ENCODE assay signal across 25 mouse cellular contexts in the genomic region with DNA sequence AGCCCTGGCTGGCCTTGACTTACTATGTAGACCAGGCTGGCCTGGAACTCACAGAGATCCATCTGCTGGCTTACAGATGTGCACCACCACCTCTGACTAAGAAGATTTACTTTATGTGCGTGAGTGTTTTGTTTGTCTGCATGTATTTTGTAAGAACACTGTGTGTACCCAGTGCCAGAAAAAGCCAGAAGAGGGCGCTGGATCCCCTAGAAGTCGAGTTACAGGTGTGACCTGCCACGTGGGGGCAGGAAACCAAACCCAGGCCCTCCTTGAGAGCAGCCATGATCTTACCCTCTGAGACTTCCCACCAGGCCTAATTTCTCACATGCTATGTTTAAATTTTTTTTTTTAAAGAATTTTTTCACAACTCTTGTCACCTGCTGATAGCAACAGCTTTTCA. TPM values are rescaled to one million over a fixed set of nuclear protein-coding genes. Genes with fewer than 3 reads are reported as not detected.
DNase-seq lines count a peak whose midpoint lies in the region; ATAC-seq and TF ChIP-seq lines count a peak whose summit lies in the region.
"Had no signal": no experiment of that assay in that cellular context is flagged by ENCODE, and none has a peak within 500 bp of the region (broad histone marks: within the 10 kb centered on the region; RNA-seq: fewer than 3 reads in every experiment).

No protein-coding gene starts in this region.

- peak; percentile 34 for TF ChIP-seq CTCF in kidney, postnatal 0 days (IDR thresholded peaks at IDR 0.05; ENCODE audit: low read depth)
- TF ChIP-seq CTCF in thymus, adult 2 months (IDR thresholded peaks at IDR 0.05; ENCODE audit: borderline replicate concordance, control insufficient read depth, extremely low read depth, insufficient read depth, low read length, poor library complexity), result no peak
- peak; percentile 61 for TF ChIP-seq CTCF in ES-Bruce4 (IDR thresholded peaks at IDR 0.05; ENCODE audit: low read depth, low read length)

- H3K36me3 ChIP-seq in kidney, postnatal 0 days (ENCODE audit: insufficient read depth, low read length), result no peaks in the 10 kb centered on the region
- H3K36me3 ChIP-seq in thymus, adult 2 months (ENCODE audit: control insufficient read depth, insufficient read depth, low read length), result no peaks in the 10 kb centered on the region
- H3K36me3 ChIP-seq in ES-Bruce4 (ENCODE audit: control insufficient read depth, insufficient read depth, low read length, poor library complexity, severe bottlenecking), result no peaks in the 10 kb centered on the region
- H3K36me3 ChIP-seq in forebrain, embryonic 13.5 days (ENCODE audit: poor library complexity, severe bottlenecking), result no peaks in the 10 kb centered on the region
- H3K36me3 ChIP-seq: embryonic facial prominence, embryonic 13.5 days; limb, embryonic 15.5 days; midbrain, embryonic 10.5 days had no signal

- H3K9me3 ChIP-seq in kidney, postnatal 0 days (replicated peaks; ENCODE audit: low read length), result no peaks in the 10 kb centered on the region
- H3K9me3 ChIP-seq in ES-Bruce4 (replicated peaks; ENCODE audit: control insufficient read depth, insufficient read depth, low read length, poor library complexity, severe bottlenecking), result no peaks in the 10 kb centered on the region; the same call in 1 of the 2 replicates
- H3K9me3 ChIP-seq in forebrain, embryonic 13.5 days (replicated peaks), result no peaks in the 10 kb centered on the region
- H3K9me3 ChIP-seq: limb, embryonic 15.5 days had no signal

- no peak for DNase-seq in kidney, postnatal 0 days (ENCODE audit: low spot score)
- no peak for DNase-seq in kidney, adult 11 months
- peak; percentile 13 for DNase-seq in thymus, adult 2 months
- no peak for DNase-seq in thymus, postnatal 36 days
- peak; percentile 47 for DNase-seq in WW6 (ENCODE audit: low read depth, low spot score)
- DNase-seq in embryo, embryonic 10 days (ENCODE audit: low spot score), result no peak
- DNase-seq: adrenal gland, adult 8-10 months; cerebellum, adult 2 months; embryo, embryonic 11 days; gastrocnemius, adult 2 months; kidney, adult 8-10 months; layer of hippocampus, adult 9-11 months; left cerebral cortex, postnatal 4 days had no signal

- H3K27ac ChIP-seq in kidney, postnatal 0 days, result no peak overlapping the region
- no peak overlapping the region for H3K27ac ChIP-seq in thymus, adult 2 months (ENCODE audit: control insufficient read depth, insufficient read depth, low read length)
- H3K27ac ChIP-seq in ES-Bruce4 (ENCODE audit: insufficient read depth, low read length), result no peak overlapping the region
- no peak overlapping the region for H3K27ac ChIP-seq in forebrain, embryonic 13.5 days
- H3K27ac ChIP-seq: embryonic facial prominence, embryonic 13.5 days; gastrocnemius, adult 2 months; limb, embryonic 15.5 days; midbrain, embryonic 10.5 days had no signal

- no peaks in the 10 kb centered on the region for H3K4me1 ChIP-seq in kidney, postnatal 0 days (replicated peaks; ENCODE audit: insufficient read depth, low read length)
- no peaks in the 10 kb centered on the region for H3K4me1 ChIP-seq in thymus, adult 2 months (replicated peaks; ENCODE audit: control insufficient read depth, insufficient read depth, low read length)
- peaks cover 4% of the 10 kb centered on the region for H3K4me1 ChIP-seq in ES-Bruce4 (ENCODE audit: control insufficient read depth, insufficient read depth, low read length)
- H3K4me1 ChIP-seq in forebrain, embryonic 13.5 days, result peaks cover 15% of the 10 kb centered on the region

- no peak overlapping the region for H3K4me2 ChIP-seq in kidney, postnatal 0 days (ENCODE audit: low read length)
- H3K4me2 ChIP-seq in forebrain, embryonic 13.5 days, result no peak overlapping the region
- H3K4me2 ChIP-seq: embryonic facial prominence, embryonic 13.5 days; heart, embryonic 11.5 days; limb, embryonic 15.5 days had no signal

- WGBS in kidney, postnatal 0 days, result 76% methylated on average over 4 of the region's 4 CpGs
- 68% methylated on average over 4 of the region's 4 CpGs for WGBS in thymus, adult 2 months
- WGBS in forebrain, embryonic 13.5 days, result 68% methylated on average over 4 of the region's 4 CpGs

- TF ChIP-seq POLR2A in thymus, adult 2 months (IDR thresholded peaks at IDR 0.05; ENCODE audit: control insufficient read depth, extremely low read depth, insufficient read depth, low read length, poor library complexity), result no peak
- no peak for TF ChIP-seq POLR2A in ES-Bruce4 (IDR thresholded peaks at IDR 0.05; ENCODE audit: insufficient read depth, low read length)

- no peak overlapping the region for H3K9ac ChIP-seq in kidney, postnatal 0 days (ENCODE audit: low read depth, low read length)
- H3K9ac ChIP-seq in ES-Bruce4 (ENCODE audit: low read depth, poor library complexity, severe bottlenecking), result no peak overlapping the region
- H3K9ac ChIP-seq in forebrain, embryonic 13.5 days, result no peak overlapping the region
- H3K9ac ChIP-seq: embryonic facial prominence, embryonic 13.5 days; limb, embryonic 15.5 days had no signal

- H3K4me3 ChIP-seq in kidney, postnatal 0 days (replicated peaks; ENCODE audit: low read depth, low read length), result no peak overlapping the region
- no peak overlapping the region for H3K4me3 ChIP-seq in thymus, adult 2 months (ENCODE audit: control insufficient read depth, insufficient read depth, low read length)
- no peak overlapping the region for H3K4me3 ChIP-seq in ES-Bruce4 (ENCODE audit: low read depth, low read length)
- no peak overlapping the region for H3K4me3 ChIP-seq in forebrain, embryonic 13.5 days
- H3K4me3 ChIP-seq: embryonic facial prominence, embryonic 13.5 days; erythroblast, embryonic 14.5 days; gastrocnemius, adult 2 months; limb, embryonic 15.5 days; midbrain, embryonic 10.5 days had no signal

- ATAC-seq in kidney, postnatal 0 days (replicated peaks; ENCODE audit: low FRiP score, low read depth), result no peak
- no peak for ATAC-seq in forebrain, embryonic 13.5 days
- ATAC-seq: activated CD4-positive, CD25-positive, alpha-beta regulatory T cell, adult 4 months; forebrain, embryonic 14.5 days; hindbrain, embryonic 16.5 days had no signal

- no peak for TF ChIP-seq EP300 in ES-Bruce4 (IDR thresholded peaks at IDR 0.05; ENCODE audit: insufficient read depth, low read depth, low read length)

- H3K27me3 ChIP-seq in kidney, postnatal 0 days (ENCODE audit: insufficient read depth, low read length), result no peaks in the 10 kb centered on the region
- H3K27me3 ChIP-seq in thymus, adult 2 months (ENCODE audit: control insufficient read depth, insufficient read depth, low read length), result no peaks in the 10 kb centered on the region
- no peaks in the 10 kb centered on the region for H3K27me3 ChIP-seq in ES-Bruce4 (ENCODE audit: control insufficient read depth, insufficient read depth, low read length, poor library complexity, severe bottlenecking)
- no peaks in the 10 kb centered on the region for H3K27me3 ChIP-seq in forebrain, embryonic 13.5 days
- H3K27me3 ChIP-seq: embryonic facial prominence, embryonic 13.5 days; limb, embryonic 15.5 days had no signal

RNA-seq across cellular contexts. Expression of a gene that starts 22.5 kb away (rescaled TPM):
- polyA plus RNA-seq in kidney, postnatal 0 days (2015; fragmentation: Nextera tagmentation; extraction: Ambion mirVana), result 14.2 and 15.0 TPM in 2 replicates
- 20.5 and 29.9 TPM in 2 replicates for polyA plus RNA-seq in thymus, adult 2 months (2012; rRNA removed)
- 28.9 and 29.3 TPM in 2 replicates for polyA plus RNA-seq in ES-Bruce4 (2011; ENCODE audit: insufficient read depth, insufficient read length, low read depth, missing spikeins)
- 35.2 and 37.1 TPM in 2 replicates for polyA plus RNA-seq in forebrain, embryonic 13.5 days (2015; fragmentation: Nextera tagmentation; extraction: Ambion mirVana)

RNA-seq across cellular contexts. Expression of a gene that starts 48.0 kb away (rescaled TPM):
- not detected in 2 replicates for polyA plus RNA-seq in kidney, postnatal 0 days (2015; fragmentation: Nextera tagmentation; extraction: Ambion mirVana)
- 0.04 TPM in 1 of 2 replicates, not detected in the other for polyA plus RNA-seq in thymus, adult 2 months (2012; rRNA removed)
- polyA plus RNA-seq in ES-Bruce4 (2011; ENCODE audit: insufficient read depth, insufficient read length, low read depth, missing spikeins), result 244 and 245 TPM in 2 replicates
- 2.3 and 3.2 TPM in 2 replicates for polyA plus RNA-seq in forebrain, embryonic 13.5 days (2015; fragmentation: Nextera tagmentation; extraction: Ambion mirVana)
- polyA plus RNA-seq: C2C12; lung, embryonic 16.5 days had no signal

Comparison
In these comparisons a context has a peak if more than half of its experiments do, and no peak if none do; other contexts are left out.
1. DNase-seq: peak in thymus, adult 2 months (single experiment) and WW6 (single experiment); none in kidney, postnatal 0 days (single experiment), kidney, adult 11 months (single experiment), thymus, postnatal 36 days (0 of 2) and embryo, embryonic 10 days (single experiment).
2. RNA of a gene that starts 48.0 kb away (polyA plus RNA-seq): 244 to 245 TPM in ES-Bruce4; 2.3 to 3.2 TPM in forebrain, embryonic 13.5 days, 0.04 TPM in thymus, adult 2 months and not detected in kidney, postnatal 0 days; every median in the first group is over 10 times any median in the second.